Mouse (Mus musculus): ENCODE results near the gene Gstp1.
"Not testable (repeated sequence)": the region's sequence is repeated elsewhere in the genome, so short reads cannot be mapped to it uniquely, and the experiment has no call there.

The Gstp1 gene

GRCm38 (mm10) chr19:4037788-4038232, at the start of gene Gstp1:
Gene Gstp1 (minus strand): TSS chr19:4037985.
- peak; percentile 87 for DNase-seq (ENCODE audit: low spot score)

DNA sequence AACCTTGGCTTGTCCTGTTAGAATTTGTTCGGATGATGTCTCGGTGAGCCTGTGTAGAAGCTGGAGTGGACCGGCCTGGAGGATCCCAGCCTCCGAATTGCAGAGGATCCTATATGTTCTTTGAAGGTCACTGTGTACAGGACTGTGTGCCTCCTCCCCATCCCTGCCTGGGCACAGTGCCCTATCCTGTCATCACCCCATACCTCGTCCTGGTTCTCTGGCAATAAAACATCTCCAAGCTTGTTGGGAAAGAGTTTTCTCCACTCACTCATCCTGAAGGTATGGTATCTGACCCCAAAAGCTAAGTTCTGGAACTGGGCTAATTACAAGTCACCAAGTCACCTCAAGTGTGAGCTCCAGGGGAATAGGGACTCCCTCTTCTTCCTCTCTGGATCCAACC, 49.3 kb upstream of the Gstp1 start:
- no peak for DNase-seq (ENCODE audit: low spot score)

DNA sequence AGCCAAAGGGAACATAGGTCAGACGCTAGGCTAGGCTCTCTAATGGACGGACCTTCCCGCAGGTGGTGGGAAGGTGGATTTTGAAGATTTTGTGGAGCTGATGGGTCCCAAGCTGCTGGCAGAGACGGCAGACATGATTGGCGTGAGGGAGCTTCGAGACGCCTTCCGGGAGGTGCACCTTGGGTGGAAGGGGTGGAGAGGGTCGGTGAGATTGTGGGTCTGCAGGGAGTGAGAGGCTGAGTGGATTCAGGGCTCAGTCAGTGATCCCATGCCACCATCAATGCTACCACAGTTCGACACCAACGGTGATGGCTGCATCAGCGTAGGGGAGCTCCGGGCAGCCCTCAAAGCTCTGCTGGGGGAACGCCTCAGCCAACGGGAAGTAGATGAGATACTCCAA, 48.4 kb upstream of the Gstp1 start:
- no peak for DNase-seq (ENCODE audit: low spot score)

GRCm38 (mm10) chr19:4084984-4085383, 47.2 kb upstream of the Gstp1 start:
- DNase-seq (ENCODE audit: low spot score) = no peak

GRCm38 (mm10) chr19:4083826-4084225, 46.0 kb upstream of the Gstp1 start:
- DNase-seq (ENCODE audit: low spot score) = no peak

- no peak for DNase-seq (ENCODE audit: low spot score)
These were observed 45.5 kb upstream of the Gstp1 start for GRCm38 (mm10) chr19:4083316-4083715.

- DNase-seq (ENCODE audit: low spot score) = no peak
These were observed 44.6 kb upstream of the Gstp1 start for GRCm38 (mm10) chr19:4082219-4082965.

DNA sequence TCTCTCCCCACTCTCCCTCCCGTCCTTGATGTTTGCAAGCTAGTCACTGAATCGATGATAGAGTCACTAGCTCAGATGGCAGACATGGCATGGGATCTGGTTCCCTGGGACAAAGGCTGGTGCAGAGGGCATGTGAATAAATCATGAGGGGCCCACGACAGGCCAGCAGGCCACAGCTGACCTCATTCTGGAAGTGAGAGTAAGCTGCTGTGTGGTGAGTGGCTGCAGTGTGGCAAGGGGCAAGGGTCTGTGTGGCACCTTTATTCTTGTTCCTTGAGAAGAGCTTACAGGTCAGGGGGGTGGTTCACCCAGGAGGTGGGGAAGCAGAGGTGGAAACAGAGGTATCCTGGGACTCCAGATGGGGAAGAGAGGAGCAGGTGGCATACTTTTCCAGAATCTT, 43.6 kb upstream of the Gstp1 start, which contains the start of gene Cabp2:
Gene Cabp2, plus strand, starts transcription at position 185 of the 400 bp plus-strand sequence.
- no peak for DNase-seq (ENCODE audit: low spot score)

- DNase-seq (ENCODE audit: low spot score) = peak; percentile 41
These were observed 42.8 kb upstream of the Gstp1 start for GRCm38 (mm10) chr19:4080511-4081009.

GRCm38 (mm10) chr19:4079594-4079993, 41.8 kb upstream of the Gstp1 start:
- DNase-seq (ENCODE audit: low spot score) = no peak

GRCm38 (mm10) chr19:4075531-4075930, 37.7 kb upstream of the Gstp1 start:
- no peak for DNase-seq (ENCODE audit: low spot score)

- no peak for DNase-seq (ENCODE audit: low spot score)
These were observed 35.1 kb upstream of the Gstp1 start for GRCm38 (mm10) chr19:4072706-4073424.

DNA sequence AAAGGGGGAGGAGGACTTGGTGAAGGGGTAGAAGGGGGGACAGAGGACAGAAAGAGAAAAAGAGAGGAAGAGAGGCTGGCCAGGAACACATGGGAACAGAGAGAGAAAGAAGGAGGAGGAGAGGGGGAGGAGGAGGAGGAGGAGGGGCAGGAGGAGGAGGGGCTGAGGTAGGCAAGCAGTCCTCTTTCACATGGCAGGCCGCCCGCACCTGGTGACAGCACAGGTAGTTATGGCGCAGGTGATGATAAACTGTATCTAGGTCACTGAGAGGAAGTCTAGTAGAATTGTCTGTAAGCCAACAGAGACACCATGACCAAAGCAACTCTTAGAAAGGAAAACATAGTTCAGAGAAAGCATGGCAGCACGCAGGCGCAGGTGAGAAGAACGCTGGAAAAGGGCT, 33.6 kb upstream of the Gstp1 start:
- DNase-seq (ENCODE audit: low spot score) = no peak

DNA sequence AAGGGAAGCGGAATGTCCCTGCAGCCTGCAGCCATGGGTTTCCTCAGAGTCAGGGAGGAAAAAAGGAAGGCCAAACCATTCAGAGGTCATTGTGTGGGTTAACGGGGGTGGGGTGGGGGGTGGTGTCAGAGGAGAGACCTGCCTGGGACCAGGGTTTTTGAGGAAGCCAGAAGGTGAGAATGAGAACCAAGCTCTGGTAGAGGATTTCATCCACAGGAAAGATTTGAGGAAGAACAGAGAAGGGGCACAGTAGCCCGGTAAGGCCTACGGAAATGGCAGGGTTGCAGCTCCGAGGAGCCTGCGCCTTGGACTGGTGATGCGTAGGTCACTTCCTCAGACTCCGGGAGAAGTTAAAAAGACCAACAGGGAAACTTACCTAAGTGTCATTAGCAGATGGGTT, 33.0 kb upstream of the Gstp1 start:
- no peak for DNase-seq (ENCODE audit: low spot score)

GRCm38 (mm10) chr19:4070311-4070710, 32.5 kb upstream of the Gstp1 start:
- no peak for DNase-seq (ENCODE audit: low spot score)

GRCm38 (mm10) chr19:4068717-4069410, 31.1 kb upstream of the Gstp1 start:
- no peak for DNase-seq (ENCODE audit: low spot score)

DNA sequence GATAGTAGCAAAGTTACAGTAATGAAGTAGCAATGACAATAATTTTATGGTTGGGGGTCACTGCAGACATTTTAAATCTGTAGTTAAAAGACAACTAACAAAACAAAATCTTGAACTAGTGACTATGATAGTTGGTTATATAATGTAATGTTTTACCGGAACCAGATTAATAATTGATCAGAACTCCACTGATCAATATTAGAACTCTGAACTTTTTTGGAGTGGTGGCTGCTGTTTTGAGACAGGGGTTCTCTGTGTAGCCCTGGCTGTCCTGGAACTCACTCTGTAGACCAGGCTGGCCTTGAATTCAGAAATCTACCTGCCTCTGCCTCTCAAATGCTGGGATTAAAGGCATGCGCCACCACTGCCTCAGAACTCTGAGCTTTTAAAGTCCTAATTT, 30.5 kb upstream of the Gstp1 start:
- DNase-seq (ENCODE audit: low spot score) = not testable (repeated sequence)

DNA sequence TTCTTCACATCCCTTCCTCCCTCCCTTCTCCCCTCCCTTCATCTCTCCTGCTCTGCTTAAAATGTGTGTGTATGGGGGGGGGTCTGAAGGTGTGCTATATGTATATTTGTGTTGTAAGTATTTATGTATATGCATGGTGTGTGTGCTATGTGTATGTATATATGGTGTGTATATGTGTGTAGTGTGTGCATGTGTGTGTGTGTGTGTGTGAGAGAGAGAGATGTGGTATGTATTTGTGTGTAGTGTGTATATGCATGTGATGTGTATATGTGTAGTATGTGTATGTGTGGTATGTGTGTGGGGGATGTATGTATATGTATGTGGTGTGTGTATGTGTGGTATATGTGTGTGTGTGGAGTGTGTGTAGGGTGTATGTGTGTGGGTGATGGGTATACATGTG, 29.1 kb upstream of the Gstp1 start:
- no peak for DNase-seq (ENCODE audit: low spot score)

DNA sequence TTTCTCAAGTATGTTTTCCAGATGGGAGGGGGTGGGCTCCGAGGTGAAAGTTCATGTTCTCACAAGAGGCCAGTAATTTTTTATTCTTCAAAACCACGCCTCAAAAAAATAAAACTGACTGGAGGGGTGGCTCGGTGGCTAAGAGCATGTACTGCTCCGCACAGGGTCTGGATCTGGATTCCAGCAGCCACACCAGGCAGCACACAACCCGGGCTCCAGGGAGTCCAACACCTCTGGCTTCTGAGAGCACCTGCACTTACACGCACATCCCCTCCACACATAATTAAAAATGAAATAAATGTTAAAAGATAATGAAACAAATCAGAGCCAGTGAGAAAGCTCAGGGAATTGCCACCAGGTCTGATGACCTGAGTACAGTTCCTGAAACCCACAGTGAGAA, 28.5 kb upstream of the Gstp1 start:
- peak; percentile 57 for DNase-seq (ENCODE audit: low spot score)

- not testable (repeated sequence) for DNase-seq (ENCODE audit: low spot score)
These were observed 26.7 kb upstream of the Gstp1 start for GRCm38 (mm10) chr19:4064501-4064900.

DNA sequence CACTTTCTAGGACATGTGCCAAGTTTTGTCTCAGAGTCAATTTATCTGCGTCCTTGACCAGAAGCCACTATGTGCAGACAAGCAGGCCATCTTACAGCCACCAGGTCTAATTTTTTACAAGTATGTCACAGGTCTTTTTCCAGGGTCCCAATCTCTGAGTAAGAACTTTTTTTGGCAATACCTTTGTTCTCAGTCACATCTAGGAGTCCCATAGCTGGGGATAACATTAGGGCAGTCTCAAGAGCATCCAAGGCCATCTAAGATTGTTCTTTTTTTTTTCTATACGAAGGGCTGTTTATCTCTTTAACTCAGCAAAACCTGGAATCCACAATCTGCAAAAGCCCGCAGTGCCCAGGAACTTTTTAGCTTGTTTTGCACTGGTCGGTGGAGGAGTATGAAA, 25.6 kb upstream of the Gstp1 start:
- not testable (repeated sequence) for DNase-seq (ENCODE audit: low spot score)

- DNase-seq (ENCODE audit: low spot score) = no peak
These were observed 23.2 kb upstream of the Gstp1 start for GRCm38 (mm10) chr19:4060899-4061465.
